Mouse (Mus musculus): ENCODE results near the gene Pcgf5. TPM values are rescaled to one million over a fixed set of nuclear protein-coding genes. Genes with fewer than 3 reads are reported as not detected.
A peak's percentile ranks its signal among the peaks of the same experiment; 100 is the strongest.

Pcgf5 gene
- total RNA-seq (2021): 10 to 100 TPM in 1 of 2 experiments, 1 to 10 TPM in 1; 9.5 to 10.5 TPM

- intact Hi-C loops (cut with DNase I): no loop called here
- DNase-seq (ENCODE audit: extremely low spot score in 1 of 2, low spot score in 2 of 2): peak; percentile 43 to 68
These were observed at the start of gene Pcgf5 for GRCm38 (mm10) chr19:36348161-36348800. Pcgf5 (plus strand) TSS chr19:36348309.

GRCm38 (mm10) chr19:36305542-36305941 lies 42.6 kb upstream of the Pcgf5 start:
- intact Hi-C loops (cut with DNase I): no loop called here
- DNase-seq (ENCODE audit: extremely low spot score in 1 of 2, low spot score in 2 of 2): no peak

GRCm38 (mm10) chr19:36314010-36314409 lies 34.1 kb upstream of the Pcgf5 start:
- DNase-seq (ENCODE audit: extremely low spot score in 1 of 2, low spot score in 2 of 2): peak in 1 of 2 experiments; percentile 27
- intact Hi-C loops (cut with DNase I): no loop called here

GRCm38 (mm10) chr19:36319735-36320134 lies 28.4 kb upstream of the Pcgf5 start:
- intact Hi-C loops (cut with DNase I): no loop called here
- DNase-seq (ENCODE audit: extremely low spot score in 1 of 2, low spot score in 2 of 2): no peak

GRCm38 (mm10) chr19:36321066-36321465 lies 27.0 kb upstream of the Pcgf5 start:
- DNase-seq (ENCODE audit: extremely low spot score in 1 of 2, low spot score in 2 of 2): no peak
- intact Hi-C loops (cut with DNase I): no loop called here

GRCm38 (mm10) chr19:36323326-36323725 lies 24.8 kb upstream of the Pcgf5 start:
- no peak for DNase-seq (ENCODE audit: extremely low spot score in 1 of 2, low spot score in 2 of 2)
- intact Hi-C loops (cut with DNase I): no loop called here

- intact Hi-C loops (cut with DNase I): no loop called here
- no peak for DNase-seq (ENCODE audit: extremely low spot score in 1 of 2, low spot score in 2 of 2)
These were observed 19.4 kb upstream of the Pcgf5 start for GRCm38 (mm10) chr19:36328678-36329077.

GRCm38 (mm10) chr19:36347376-36347775 lies 733 bp upstream of the Pcgf5 start:
- intact Hi-C loops (cut with DNase I): no loop called here
- no peak for DNase-seq (ENCODE audit: extremely low spot score in 1 of 2, low spot score in 2 of 2)

GRCm38 (mm10) chr19:36347831-36348160 lies 313 bp upstream of the Pcgf5 start:
- no peak for DNase-seq (ENCODE audit: extremely low spot score in 1 of 2, low spot score in 2 of 2)
- intact Hi-C loops (cut with DNase I): no loop called here

GRCm38 (mm10) chr19:36348801-36349486 lies 835 bp downstream of the Pcgf5 start:
- intact Hi-C loops (cut with DNase I): no loop called here
- DNase-seq (ENCODE audit: extremely low spot score in 1 of 2, low spot score in 2 of 2): peak; percentile 26 to 66

- intact Hi-C loops (cut with DNase I): no loop called here
- no peak for DNase-seq (ENCODE audit: extremely low spot score in 1 of 2, low spot score in 2 of 2)
These were observed 1.4 kb downstream of the Pcgf5 start for GRCm38 (mm10) chr19:36349487-36349955.

- DNase-seq (ENCODE audit: extremely low spot score in 1 of 2, low spot score in 2 of 2): no peak
- intact Hi-C loops (cut with DNase I): no loop called here
These were observed 2.1 kb downstream of the Pcgf5 start for GRCm38 (mm10) chr19:36350181-36350580.

- intact Hi-C loops (cut with DNase I): no loop called here
- DNase-seq (ENCODE audit: extremely low spot score in 1 of 2, low spot score in 2 of 2): no peak
These were observed 2.8 kb downstream of the Pcgf5 start for GRCm38 (mm10) chr19:36350870-36351269.

GRCm38 (mm10) chr19:36362541-36362940 lies 14.4 kb downstream of the Pcgf5 start:
- intact Hi-C loops (cut with DNase I): no loop called here
- DNase-seq (ENCODE audit: extremely low spot score in 1 of 2, low spot score in 2 of 2): no peak

GRCm38 (mm10) chr19:36364757-36365156 lies 16.6 kb downstream of the Pcgf5 start:
- DNase-seq (ENCODE audit: extremely low spot score in 1 of 2, low spot score in 2 of 2): no peak

GRCm38 (mm10) chr19:36371478-36371877 lies 23.4 kb downstream of the Pcgf5 start:
- intact Hi-C loops (cut with DNase I): no loop called here
- DNase-seq (ENCODE audit: extremely low spot score in 1 of 2, low spot score in 2 of 2): no peak

More at GRCm38 (mm10) chr19:36364757-36365156, 16.6 kb downstream of the Pcgf5 start:
- intact Hi-C loops (cut with DNase I): no loop called here

- intact Hi-C loops (cut with DNase I): no loop called here
- no peak for DNase-seq (ENCODE audit: extremely low spot score in 1 of 2, low spot score in 2 of 2)
These were observed 25.0 kb downstream of the Pcgf5 start for GRCm38 (mm10) chr19:36373056-36373621.

- DNase-seq (ENCODE audit: extremely low spot score in 1 of 2, low spot score in 2 of 2): no peak
- intact Hi-C loops (cut with DNase I): no loop called here
These were observed 27.2 kb downstream of the Pcgf5 start for GRCm38 (mm10) chr19:36375200-36375783.

GRCm38 (mm10) chr19:36377729-36378128 lies 29.6 kb downstream of the Pcgf5 start:
- intact Hi-C loops (cut with DNase I): no loop called here
- no peak for DNase-seq (ENCODE audit: extremely low spot score in 1 of 2, low spot score in 2 of 2)
